Mouse (Mus musculus): ENCODE results near the gene Olfr99. TPM values are rescaled to one million over a fixed set of nuclear protein-coding genes. Genes with fewer than 3 reads are reported as not detected.
"Not testable (repeated sequence)": the region's sequence is repeated elsewhere in the genome, so short reads cannot be mapped to it uniquely, and the experiment has no call there.

Olfr99 gene
- polyA plus RNA-seq, 1 experiment from 2014 or later, result not detected

DNA sequence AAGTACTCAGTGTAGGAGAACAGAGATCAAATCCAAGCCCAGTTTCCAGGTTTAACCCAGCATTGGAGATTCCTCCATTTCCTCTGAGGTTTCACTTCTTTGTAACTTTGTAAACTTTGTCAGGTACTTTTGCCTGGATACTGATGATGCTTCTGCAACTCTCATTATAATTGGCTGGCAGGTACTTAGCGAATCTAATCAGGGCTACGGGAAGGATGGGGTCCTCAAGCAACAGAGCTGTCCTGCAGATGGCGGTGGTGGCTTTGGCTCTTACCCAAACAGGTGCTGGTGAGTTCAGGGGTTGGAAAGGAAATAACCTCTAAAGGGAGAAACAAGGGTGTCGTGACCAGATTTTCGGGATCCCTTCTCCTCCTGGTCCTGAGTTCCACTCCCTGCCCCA lies 36.5 kb downstream of the Olfr99 start:
- 36% methylated on average over 5 of the region's 5 CpGs for WGBS
- no peak overlapping the region for H3K27ac ChIP-seq
- no peaks in the 10 kb centered on the region for H3K27me3 ChIP-seq (ENCODE audit: low read depth, poor library complexity, severe bottlenecking)
- no peaks in the 10 kb centered on the region for H3K9me3 ChIP-seq (replicated peaks)
- H3K4me3 ChIP-seq, result no peak overlapping the region
- no peaks in the 10 kb centered on the region for H3K4me1 ChIP-seq
- no peak for DNase-seq (ENCODE audit: low spot score)
- H3K36me3 ChIP-seq, result no peaks in the 10 kb centered on the region

DNA sequence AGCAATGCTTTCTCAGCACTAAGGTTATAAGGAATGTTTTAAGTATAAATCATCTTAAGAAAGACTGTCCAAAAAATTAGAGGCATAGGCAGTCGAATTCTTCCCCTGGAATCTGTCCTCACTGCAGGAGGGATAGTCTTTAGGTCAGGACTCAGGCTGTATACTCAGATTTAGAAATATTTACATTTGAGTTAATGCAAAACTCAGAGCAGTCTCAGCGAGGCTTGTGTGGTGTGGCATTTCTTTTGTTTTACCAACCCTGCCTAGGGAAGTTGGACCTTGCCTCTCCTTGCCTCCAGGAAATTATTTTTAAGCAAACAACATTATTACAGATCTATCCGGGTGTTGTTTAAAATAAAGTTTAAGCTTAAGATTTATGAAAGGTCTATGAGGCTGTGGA lies 41.1 kb downstream of the Olfr99 start:
- H3K9me3 ChIP-seq (replicated peaks), result no peaks in the 10 kb centered on the region
- 77% methylated on average over 3 of the region's 3 CpGs for WGBS
- no peaks in the 10 kb centered on the region for H3K4me1 ChIP-seq
- no peak overlapping the region for H3K27ac ChIP-seq
- H3K36me3 ChIP-seq, result no peaks in the 10 kb centered on the region
- H3K4me3 ChIP-seq, result no peak overlapping the region
- H3K27me3 ChIP-seq (ENCODE audit: low read depth, poor library complexity, severe bottlenecking), result no peaks in the 10 kb centered on the region
- no peak for DNase-seq (ENCODE audit: low spot score)

DNA sequence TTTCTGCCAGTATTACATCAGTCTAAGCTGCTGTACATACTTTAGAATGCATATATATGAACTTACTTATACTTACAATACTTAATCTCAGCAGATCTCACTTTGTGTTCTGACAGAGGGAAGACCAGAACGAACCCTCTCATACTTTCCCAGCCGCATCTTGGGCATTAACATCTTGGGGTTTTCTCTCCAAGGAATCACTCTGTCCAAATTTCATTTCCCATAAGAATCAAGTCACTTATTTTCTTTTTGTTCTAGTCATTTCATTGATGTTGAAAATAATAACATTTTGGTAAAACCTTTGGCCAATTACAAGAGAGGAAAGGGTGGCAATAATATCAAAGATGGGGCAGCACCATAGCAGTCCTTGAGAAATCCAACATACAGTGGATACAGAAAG lies 46.0 kb downstream of the Olfr99 start, which contains the start of gene Olfr97:
Gene Olfr97 (minus strand): TSS at position 101 of the 400 bp plus-strand sequence.
- not testable (repeated sequence) for DNase-seq (ENCODE audit: low spot score); H3K4me3 ChIP-seq; H3K4me1 ChIP-seq; H3K36me3 ChIP-seq; H3K9me3 ChIP-seq (replicated peaks); H3K27me3 ChIP-seq (ENCODE audit: low read depth, poor library complexity, severe bottlenecking); H3K27ac ChIP-seq
- WGBS, result 89% methylated on average over 2 of the region's 2 CpGs

Other genes with a start within 250 kb of the Olfr99 start
- gene Gabbr1, start 237.5 kb downstream of the Olfr99 start, polyA plus RNA-seq (2016; fragmentation: Nextera tagmentation; extraction: Ambion mirVana), result 6.6 and 9.0 TPM in 2 replicates
- gene Olfr90, start 195.0 kb downstream of the Olfr99 start, polyA plus RNA-seq (2016; fragmentation: Nextera tagmentation; extraction: Ambion mirVana), result 0.06 TPM in 1 of 2 replicates, not detected in the other
- gene Olfr91, start 185.2 kb downstream of the Olfr99 start, polyA plus RNA-seq (2016; fragmentation: Nextera tagmentation; extraction: Ambion mirVana), result 0.05 TPM in 1 of 2 replicates, not detected in the other
- not detected in 2 replicates for gene Olfr92, start 163.4 kb downstream of the Olfr99 start, polyA plus RNA-seq (2016; fragmentation: Nextera tagmentation; extraction: Ambion mirVana)
- gene Olfr93, start 122.0 kb downstream of the Olfr99 start, polyA plus RNA-seq (2016; fragmentation: Nextera tagmentation; extraction: Ambion mirVana), result not detected in 2 replicates
- not detected in 2 replicates for gene Ubd, start 89.6 kb downstream of the Olfr99 start, polyA plus RNA-seq (2016; fragmentation: Nextera tagmentation; extraction: Ambion mirVana)
- gene Olfr94, start 82.5 kb downstream of the Olfr99 start, polyA plus RNA-seq (2016; fragmentation: Nextera tagmentation; extraction: Ambion mirVana), result not detected in 2 replicates
- not detected in 2 replicates for gene Olfr95, start 70.3 kb downstream of the Olfr99 start, polyA plus RNA-seq (2016; fragmentation: Nextera tagmentation; extraction: Ambion mirVana)
- not detected in 2 replicates for gene Olfr96, start 63.3 kb downstream of the Olfr99 start, polyA plus RNA-seq (2016; fragmentation: Nextera tagmentation; extraction: Ambion mirVana)
- not detected in 2 replicates for gene Olfr97, start 46.1 kb downstream of the Olfr99 start, polyA plus RNA-seq (2016; fragmentation: Nextera tagmentation; extraction: Ambion mirVana)
- not detected in 2 replicates for gene Olfr98, start 19.7 kb downstream of the Olfr99 start, polyA plus RNA-seq (2016; fragmentation: Nextera tagmentation; extraction: Ambion mirVana)
- 0.64 and 0.74 TPM in 2 replicates for gene H2-M3, start 13.2 kb downstream of the Olfr99 start, polyA plus RNA-seq (2016; fragmentation: Nextera tagmentation; extraction: Ambion mirVana)
- gene Olfr101, start 20.9 kb upstream of the Olfr99 start, polyA plus RNA-seq (2016; fragmentation: Nextera tagmentation; extraction: Ambion mirVana), result not detected in 2 replicates
- gene Olfr102, start 33.6 kb upstream of the Olfr99 start, polyA plus RNA-seq (2016; fragmentation: Nextera tagmentation; extraction: Ambion mirVana), result not detected in 2 replicates
- not detected in 2 replicates for gene Olfr103, start 56.2 kb upstream of the Olfr99 start, polyA plus RNA-seq (2016; fragmentation: Nextera tagmentation; extraction: Ambion mirVana)
- not detected in 2 replicates for gene Olfr104-ps, start 76.1 kb upstream of the Olfr99 start, polyA plus RNA-seq (2016; fragmentation: Nextera tagmentation; extraction: Ambion mirVana)
- not detected in 2 replicates for gene Olfr105-ps, start 95.6 kb upstream of the Olfr99 start, polyA plus RNA-seq (2016; fragmentation: Nextera tagmentation; extraction: Ambion mirVana)
- gene Olfr106-ps, start 106.9 kb upstream of the Olfr99 start, polyA plus RNA-seq (2016; fragmentation: Nextera tagmentation; extraction: Ambion mirVana), result not detected in 2 replicates
- not detected in 2 replicates for gene Olfr107, start 115.8 kb upstream of the Olfr99 start, polyA plus RNA-seq (2016; fragmentation: Nextera tagmentation; extraction: Ambion mirVana)
- not detected in 2 replicates for gene Olfr108, start 162.0 kb upstream of the Olfr99 start, polyA plus RNA-seq (2016; fragmentation: Nextera tagmentation; extraction: Ambion mirVana)
- gene Olfr109, start 175.5 kb upstream of the Olfr99 start, polyA plus RNA-seq (2016; fragmentation: Nextera tagmentation; extraction: Ambion mirVana), result not detected in 2 replicates
- gene H2-M2, start 200.1 kb upstream of the Olfr99 start, polyA plus RNA-seq (2016; fragmentation: Nextera tagmentation; extraction: Ambion mirVana), result not detected in 2 replicates
- not detected in 2 replicates for gene Olfr110, start 209.0 kb upstream of the Olfr99 start, polyA plus RNA-seq (2016; fragmentation: Nextera tagmentation; extraction: Ambion mirVana)
- gene Olfr111, start 224.6 kb upstream of the Olfr99 start, polyA plus RNA-seq (2016; fragmentation: Nextera tagmentation; extraction: Ambion mirVana), result not detected in 2 replicates